Mouse (Mus musculus) gastrocnemius, postnatal 4 days (tissue): ENCODE data around the gene Sugp2. TPM values are rescaled to one million over a fixed set of nuclear protein-coding genes. Genes with fewer than 3 reads are reported as not detected.

Experiments
- DNase-seq, 2 experiments: peaks; one replicate each; pipeline ENCODE4 v3.0.0; 2021 to 2022; ENCODE audit warnings: low spot score in 2 of 2, mixed read lengths in 2 of 2
- total RNA-seq, 2 experiments: library from RNA; stranded (reverse); gene quantifications; 2 replicates each; pipeline ENCODE4 v1.2.3; 2021

Gene Sugp2
- total RNA-seq, 2 experiments from 2014 or later = 49.1 to 52.6 TPM

DNA sequence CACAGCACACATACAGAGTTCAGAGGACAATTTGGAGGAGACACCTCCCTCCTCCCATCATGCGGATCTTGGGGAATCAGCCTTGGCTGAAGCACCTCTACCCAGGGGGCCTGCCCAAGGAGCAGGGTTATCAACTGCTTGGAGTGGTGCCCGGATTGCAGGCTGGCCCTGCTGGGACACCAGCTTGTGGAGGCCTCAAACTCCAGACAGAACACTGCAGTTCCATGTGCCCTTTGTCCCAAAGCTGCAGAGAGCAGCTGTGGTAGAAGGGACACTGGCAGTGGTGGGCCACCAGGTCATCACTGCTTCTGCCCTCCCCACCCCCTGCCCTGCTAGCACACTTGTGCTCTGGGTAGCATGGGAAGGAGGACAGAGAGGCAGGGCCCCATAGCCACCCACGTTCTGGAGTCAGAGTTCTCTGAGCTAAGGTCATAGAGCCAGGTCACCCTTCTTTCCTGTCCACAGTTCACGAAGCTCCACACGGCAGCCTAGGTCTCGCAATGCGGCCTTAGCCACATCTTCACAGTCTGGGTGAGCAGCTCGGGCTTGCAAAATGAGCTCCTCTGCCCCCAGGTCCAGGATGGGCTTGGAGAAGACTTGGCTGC lies 13.7 kb upstream of the Sugp2 start:
- peak in 1 of 2 experiments; percentile 45 for DNase-seq

DNA sequence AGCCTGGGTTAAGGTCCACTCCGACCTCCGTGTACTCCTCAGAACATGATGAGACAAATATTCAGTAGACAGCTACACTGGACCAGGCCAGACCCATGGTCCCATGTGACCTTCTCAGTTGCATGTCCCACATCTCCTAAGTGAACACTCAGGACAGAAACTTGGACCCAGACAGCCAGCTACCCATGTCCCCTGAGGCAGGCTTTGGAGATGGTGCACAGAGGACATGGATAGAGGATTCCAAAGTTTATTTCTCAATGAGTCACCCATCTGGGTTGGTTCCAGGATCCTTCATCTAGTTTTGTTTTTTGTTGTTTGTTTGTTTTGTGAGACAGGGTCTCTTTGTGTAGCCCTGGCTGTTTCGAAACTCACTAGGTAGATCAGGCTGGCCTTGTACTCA lies 13.1 kb upstream of the Sugp2 start:
- no peak for DNase-seq

DNA sequence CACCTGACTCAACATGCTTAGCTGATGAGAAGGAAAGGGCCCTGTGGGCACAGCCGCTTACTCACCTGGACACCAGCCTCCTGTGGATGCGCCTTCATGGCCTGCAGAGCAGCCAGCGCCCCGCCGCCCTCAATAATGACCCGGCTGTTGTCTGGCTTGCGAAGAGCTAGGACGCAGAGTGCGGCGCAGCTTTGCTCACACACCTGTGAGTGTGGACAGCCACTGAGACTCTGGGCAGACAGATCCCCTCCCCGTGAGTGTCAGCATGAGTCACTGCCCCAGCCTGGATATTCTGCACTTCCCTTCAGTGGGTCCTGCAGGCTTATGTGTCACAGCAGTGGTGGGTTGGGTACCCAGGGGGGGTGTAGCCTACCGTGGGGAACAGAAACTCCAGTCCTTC lies 12.0 kb upstream of the Sugp2 start:
- no peak for DNase-seq

DNA sequence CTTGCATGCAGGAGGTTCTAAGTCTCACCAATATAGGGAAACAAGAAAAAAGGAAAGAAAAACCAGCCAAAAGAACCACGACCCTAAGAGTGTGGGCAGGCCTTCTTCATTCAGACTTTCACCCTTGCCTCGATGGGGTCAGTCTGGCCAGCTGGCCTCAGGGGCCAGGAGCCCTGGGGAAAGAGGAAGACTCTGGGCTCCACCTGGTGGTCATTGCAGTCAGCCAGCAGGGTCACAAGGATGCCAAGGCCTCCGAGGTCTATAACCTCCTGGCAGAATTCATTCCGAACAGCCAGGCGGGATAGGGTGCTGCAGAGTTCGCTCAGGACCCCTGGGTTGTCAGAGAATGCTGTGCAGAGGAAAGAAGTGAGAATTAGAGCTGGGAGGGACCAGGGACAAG lies 10.7 kb upstream of the Sugp2 start:
- peak in 1 of 2 experiments; percentile 51 for DNase-seq

DNA sequence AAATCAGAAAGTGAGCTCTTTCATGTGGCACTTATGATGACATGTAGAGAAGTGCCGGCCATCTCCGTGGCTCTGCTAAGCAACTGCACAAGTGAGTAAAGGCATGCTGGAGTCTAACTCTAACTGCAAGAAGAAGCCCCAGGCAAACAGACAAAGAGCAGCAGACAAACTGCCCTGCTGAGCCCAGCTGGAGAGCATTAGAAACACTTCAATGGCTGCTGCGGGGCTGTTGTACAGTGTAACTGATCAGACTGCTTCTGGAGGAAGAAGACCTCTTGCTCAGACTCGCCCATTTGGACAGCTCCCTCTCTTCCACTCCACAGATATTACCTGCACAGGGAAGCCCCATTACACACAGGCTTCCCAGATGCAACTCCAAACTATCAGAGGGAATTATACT lies 6.0 kb upstream of the Sugp2 start:
- DNase-seq = no peak

DNA sequence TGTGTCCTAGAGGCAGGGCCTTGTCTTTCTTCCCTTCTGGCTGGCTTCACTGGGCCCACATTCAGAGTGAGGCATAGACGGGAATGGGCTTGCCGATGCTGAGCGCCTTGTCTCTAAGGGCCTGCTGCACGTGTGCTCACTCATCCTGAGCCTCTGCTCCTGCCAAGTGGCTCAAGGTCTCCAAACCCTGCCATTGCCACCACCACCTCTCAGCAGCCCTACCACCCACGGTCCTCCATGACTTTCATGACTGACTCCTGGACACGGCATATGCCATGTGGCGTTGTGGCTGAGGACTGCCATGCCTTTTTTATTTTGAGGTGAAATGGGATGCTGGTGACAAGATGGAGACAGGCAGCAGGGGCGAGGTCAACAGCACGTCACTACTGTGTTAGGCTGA lies 3.2 kb upstream of the Sugp2 start:
- no peak for DNase-seq

DNA sequence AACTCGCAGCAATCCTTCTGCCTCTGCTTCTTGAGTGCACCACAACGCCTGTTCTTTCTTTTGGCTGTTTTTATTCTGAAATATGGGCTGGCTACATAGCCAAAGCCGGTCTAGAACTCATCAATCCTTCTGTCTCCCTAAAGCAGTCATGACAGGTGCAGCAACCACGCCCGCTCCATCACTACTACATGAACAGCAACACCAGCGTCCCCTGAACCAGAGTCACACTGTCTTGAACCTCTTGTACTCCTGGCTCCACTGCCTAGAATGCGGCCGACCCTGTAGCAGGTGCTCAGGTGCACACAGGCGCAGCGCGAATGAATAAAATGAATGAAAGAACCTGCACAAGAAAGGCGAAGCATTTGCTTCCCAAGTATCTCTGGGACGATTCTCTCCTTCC lies 420 bp upstream of the Sugp2 start:
- no peak for DNase-seq

DNA sequence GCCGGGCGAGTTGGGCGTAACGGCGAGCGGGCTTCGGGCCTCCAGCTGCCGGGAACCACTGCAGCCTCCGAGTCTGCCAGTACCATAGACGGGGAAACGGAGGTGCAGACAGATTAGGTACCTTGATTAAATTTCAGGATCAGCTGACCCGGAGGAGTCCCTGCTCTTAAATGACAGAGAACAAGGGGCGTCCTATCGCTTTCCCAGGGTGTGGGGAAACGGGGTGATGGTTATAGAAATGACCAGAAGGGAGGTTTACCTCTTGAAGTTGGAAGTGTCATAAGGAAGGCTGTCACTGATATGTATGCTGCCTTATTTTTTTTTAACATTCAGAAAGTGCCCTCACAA lies 729 bp downstream of the Sugp2 start:
- no peak for DNase-seq

DNA sequence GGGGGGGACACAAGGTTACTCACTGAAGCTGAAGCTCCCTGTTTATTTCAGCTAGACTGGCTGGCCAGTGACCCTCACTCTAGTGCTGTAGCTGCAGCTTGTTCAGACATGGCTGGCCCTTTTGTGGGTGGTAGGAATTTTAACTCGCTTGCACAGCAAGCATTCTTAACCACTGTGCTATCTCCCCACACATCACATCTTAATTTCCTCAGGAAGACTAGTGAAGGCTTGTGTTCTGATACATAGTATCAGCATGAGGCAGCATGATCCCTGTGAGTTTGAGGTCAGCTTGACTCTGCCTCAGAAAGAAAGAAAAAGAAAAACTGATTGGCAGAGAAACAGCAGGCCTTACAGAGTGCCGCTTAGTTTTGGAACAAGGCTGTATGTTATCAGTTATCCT lies 3.8 kb downstream of the Sugp2 start:
- DNase-seq = no peak

DNA sequence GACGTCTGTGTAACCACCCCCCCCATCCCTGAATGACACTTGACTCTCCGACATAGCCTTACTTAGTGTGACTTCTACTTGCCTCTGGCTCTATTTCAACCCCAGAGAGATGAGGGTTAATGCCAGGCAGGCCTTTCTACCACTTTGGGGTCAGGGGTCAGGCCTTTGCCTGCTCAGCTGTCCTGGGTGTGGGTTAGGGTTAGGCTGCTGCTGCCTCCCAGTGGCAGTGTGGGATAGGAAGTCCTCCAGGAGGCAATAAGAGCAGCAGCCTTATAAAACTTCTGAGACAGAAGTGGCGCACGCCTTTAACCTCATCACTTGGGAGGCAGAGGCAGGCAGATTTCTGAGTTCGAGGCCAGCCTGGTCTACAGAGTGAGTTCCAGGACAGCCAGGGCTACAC lies 6.6 kb downstream of the Sugp2 start:
- DNase-seq = no peak

DNA sequence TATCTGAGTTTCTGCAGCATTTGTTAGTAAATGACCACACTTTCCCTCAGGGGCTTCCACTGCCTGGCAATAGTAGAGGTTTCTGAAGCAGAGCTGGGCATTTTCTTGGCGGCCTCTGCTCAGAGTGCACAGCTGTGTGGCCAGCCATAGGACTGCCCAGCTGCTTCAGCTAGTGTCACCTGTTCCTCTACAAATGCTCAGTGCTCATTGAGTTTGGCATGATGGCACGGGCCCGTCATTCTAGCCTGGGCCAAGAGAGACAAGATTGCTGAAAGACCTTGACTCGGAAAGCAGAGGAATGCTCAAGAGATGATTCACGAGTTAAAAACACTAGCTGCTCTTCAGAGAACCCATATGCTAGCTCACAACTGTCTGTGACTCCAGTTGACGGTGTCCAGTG lies 12.6 kb downstream of the Sugp2 start:
- peak in 1 of 2 experiments; percentile 27 for DNase-seq

DNA sequence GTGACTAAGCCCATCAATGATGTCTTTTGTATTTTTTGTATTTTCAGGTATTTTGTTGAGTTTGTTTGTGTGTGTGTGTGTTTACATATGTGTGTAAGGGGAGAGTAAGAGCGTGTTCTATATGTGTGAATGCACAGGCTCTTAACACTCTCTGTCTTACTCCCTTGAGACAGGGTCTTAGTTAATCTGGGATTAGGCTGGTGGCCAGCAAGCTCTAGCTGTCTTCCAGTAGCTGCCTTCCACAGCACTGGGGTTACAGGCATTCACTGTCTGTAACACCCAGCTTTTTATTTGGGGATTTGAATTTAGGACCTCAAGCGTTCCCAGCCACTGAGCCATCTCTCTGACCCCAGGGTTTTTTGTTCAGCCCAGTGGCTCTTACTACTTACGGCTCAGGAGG lies 13.8 kb downstream of the Sugp2 start:
- DNase-seq = no peak

DNA sequence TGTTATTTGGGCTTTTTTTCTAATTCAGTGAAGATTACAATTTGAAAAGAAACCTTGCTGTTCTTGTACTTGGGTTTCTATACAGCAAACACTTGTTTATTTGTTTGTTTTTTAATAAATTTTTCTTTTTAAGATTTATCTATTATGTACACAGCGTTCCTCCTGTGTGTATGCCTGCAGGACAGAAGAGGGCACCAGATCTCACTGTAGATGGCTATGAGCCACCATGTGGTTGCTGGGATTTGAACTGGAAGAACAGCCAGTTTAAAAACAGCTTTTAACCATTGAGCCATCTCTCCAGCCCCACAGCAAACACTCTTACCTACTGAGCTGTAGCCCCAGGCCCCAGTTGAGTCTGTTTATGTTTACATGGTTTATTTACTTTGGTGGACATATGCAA lies 20.6 kb downstream of the Sugp2 start:
- DNase-seq = no peak

DNA sequence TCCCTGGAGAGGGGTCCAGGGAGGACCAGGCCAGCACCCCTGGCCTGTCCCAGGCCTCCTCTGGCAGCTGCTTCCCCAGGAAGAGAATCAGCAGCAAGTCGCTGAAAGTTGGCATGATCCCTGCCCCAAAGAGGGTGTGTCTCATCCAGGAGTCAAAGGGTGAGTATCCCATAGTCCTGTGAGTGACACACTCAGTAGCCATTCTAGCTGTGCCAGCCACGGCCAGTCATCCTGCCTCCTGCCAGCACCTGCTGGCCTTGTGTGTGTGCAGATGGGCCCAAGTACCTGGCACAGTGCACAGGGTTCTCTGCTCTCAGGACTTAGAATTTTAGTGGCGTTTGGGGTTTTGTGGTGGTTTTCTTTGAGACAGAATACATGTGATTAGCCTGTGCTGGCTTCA lies 23.4 kb downstream of the Sugp2 start:
- no peak for DNase-seq

DNA sequence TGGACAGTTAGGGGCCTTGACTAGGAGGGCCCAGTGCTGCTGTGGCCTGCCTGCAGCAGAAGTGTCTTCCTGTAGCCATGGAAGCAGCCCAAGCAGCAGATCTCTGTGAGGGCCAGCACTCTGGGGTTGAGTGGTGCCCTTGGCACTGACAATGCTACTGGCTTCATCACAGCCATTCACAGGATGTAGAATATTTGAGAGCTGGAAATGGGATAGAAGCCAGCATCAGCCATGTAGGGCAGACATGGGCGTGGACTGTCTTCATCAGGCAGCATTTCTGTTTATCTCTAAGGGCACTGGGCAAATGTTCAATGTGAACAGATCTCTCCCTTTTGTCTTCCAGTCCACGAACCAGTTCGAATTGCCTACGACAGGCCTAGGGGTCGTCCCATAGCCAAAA lies 24.6 kb downstream of the Sugp2 start:
- DNase-seq = no peak

DNA sequence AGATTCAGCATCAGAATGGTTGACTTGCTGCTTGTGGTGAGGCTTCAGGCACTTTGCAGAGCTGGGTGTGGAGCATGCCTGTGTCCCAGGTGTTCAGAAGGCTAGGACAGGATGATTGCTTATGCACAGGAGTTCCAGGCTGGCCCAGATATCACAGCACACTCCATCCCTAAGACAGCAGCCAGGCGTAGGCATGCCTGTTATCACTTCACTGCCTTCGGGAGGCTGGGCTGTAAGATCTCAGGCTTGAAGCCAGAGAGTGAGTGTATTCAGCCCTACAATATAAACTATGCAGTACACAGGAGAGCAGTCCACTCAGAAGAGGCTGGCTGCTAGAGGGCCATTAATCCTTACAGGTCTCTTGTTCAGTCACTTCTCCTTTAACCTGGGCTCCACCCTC lies 25.0 kb downstream of the Sugp2 start:
- DNase-seq = no peak

DNA sequence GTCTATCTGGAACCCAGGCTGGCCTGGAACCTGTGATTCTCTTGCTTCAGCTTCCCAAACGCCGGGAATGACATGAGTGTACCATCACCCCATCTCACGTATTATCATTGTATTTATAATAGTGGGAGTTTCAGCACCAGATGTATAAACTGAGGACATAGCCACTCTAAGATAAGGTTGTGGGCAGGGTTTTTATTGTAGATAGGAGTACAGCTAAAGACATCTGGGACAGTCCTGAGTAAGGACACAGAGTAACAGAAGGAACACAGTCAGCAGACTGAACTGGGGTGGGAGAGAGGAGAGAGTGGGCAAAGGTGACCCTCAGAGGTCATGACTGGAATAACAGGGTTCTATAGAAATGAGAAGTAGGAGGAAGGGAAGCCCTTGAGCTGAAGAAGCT lies 33.6 kb downstream of the Sugp2 start:
- DNase-seq = no peak

DNA sequence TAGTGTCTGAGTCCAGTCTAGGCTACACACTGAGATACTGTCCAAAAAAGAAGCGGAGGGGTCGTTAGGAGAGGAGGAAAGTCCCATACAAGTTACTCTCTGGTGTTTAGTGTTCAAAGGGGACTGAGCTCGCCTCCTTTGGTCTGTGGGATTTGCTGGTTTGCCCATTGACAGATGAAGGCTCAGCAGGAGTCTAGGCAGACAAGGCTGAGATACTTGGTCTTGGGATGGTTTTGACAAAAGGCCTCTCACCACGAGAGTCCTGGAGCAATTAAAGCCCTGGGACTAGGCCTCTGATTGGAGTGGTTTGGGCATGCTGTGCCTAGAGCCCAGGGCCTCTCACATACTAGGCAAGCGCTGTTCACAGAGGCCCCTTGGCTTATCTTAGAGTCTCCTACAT lies 34.3 kb downstream of the Sugp2 start:
- no peak for DNase-seq

DNA sequence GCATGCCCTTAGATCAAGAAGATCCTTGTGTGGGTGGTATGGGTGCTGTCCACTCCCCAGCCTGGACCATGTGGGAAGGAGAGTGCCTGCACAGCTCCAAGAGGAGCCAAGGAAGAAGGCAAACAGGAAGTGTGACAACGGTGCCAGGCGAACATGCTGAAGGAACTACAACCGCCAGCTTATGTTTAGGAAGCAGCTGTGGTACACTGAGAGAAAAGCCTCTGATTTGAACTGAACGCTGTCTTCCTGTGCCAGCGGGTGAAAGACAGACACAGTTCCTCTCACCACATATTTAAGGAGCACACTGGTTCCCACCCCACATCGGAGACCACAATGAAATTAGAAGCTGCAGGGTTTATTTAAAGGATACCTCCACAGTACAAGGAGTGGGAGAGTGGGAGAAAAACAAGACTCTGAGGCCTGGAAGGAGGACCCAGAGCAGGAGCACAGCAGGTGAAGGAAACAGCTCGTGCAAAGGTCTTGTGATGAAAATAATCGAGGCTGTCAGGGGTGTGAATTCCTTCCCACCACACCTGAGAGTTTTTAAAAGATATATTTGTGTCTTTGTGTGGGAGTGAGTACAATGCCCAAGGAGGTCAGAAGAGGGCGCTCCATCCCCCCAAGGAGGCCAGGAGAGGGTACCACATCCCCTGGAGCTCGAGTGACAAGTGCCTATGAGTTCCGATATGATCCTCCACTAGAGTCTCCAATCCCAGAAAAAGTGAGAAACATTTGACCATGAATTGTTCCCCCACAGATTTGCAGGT lies 35.0 kb downstream of the Sugp2 start:
- DNase-seq = no peak

DNA sequence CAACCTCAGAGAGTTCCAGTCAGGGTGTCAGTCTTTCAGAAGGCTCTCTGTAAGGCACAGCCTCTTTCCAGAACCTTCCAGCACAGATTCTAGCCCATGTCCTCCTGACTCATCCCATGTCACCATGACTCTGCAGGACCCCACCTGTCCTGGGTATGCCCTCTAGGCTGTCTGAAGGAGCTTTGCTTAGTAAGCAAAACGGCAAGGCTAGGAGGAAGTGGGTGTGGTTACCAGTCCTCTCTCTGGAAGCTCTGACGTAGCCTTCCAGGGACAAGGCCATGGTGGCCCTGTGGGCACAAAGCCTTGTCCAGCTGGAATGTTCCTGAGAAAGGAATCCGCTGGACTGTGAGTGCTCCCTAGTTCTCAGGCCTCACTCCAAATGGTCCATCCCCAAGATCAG lies 38.9 kb downstream of the Sugp2 start:
- DNase-seq = no peak

DNA sequence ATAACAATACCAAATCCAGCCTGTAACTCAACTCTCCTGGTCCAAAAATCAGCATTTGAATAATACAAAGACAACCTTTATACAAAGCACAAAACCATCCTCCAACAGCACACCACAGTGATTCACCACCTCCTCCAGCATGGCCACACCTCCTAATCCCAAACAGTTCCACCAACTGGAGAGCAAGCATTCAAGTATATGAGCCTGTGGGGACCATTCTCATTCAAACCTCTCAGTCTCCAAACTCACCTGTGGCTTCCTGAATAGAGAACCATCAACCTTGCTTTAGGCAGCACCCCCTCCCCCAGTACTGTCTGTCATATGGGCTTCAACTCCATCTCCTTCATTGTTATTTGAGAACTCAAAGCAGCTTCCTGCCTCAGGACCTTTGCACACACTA lies 40.3 kb downstream of the Sugp2 start:
- DNase-seq = no peak

DNA sequence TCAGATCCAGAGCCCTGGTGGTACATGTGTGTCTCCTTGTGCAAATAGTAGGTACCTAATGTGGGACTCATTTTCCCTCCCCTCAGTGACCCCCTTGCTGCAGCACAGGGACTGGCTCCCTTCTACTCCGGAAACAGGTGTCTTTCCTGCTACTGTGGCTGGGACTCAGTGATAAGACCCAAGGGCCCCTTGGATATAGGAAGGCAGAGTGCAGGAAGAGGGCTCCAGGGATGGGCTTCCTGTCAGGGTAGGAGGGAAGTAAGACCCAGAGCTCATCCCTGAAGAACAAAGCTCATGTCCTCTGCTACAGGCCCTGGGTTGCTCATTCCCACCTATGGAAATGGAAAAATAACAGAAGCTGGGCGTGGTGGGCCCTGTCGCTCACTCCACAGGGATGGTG lies 42.5 kb downstream of the Sugp2 start:
- no peak for DNase-seq

DNA sequence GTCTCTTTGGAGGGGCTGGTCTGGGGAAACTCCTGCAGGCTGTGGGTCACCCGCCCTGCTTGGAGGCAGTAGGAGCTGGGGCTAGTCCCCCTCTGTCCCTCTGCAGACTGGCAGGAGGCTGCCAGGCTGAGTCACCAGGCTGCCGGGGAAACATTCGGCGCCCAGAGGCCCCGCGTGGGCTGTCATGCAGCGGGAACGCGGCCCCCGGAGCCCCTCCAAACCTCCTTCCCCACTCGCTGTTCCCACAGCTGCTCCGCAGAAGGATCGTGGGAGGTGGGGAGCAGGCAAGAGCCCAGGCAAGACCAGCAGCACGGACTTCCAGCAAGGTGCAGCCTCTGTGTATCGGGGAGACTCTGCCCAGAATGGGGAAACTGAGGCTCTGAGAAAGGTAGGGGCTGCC lies 44.1 kb downstream of the Sugp2 start:
- DNase-seq = no peak
